Mouse (Mus musculus): ENCODE results near the gene Trim63. TPM values are rescaled to one million over a fixed set of nuclear protein-coding genes. Genes with fewer than 3 reads are reported as not detected.
"Not testable (repeated sequence)": the region's sequence is repeated elsewhere in the genome, so short reads cannot be mapped to it uniquely, and the experiment has no call there.

Gene Trim63
- polyA plus RNA-seq, 1 experiment from 2014 or later, result 0.11 TPM

DNA sequence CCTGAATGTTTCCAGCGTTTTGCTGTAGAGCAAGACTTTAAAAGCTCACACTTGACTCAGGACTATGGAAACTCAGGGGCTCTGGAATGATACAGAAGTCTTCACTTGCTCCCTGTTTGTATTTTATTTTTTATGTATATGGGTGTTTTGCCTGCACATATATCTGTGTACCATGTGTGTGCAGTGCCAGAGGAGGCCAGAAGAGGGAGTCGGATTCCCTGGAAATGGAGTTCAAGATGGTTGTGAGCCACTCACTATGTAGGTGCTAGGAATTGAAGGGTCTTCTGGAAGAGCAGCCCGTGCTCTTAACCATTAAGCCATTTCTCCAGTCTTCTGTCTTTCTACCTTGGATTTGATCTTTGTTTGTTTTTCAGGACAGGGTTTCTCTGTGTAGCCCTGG is 6.6 kb downstream of the Trim63 start:
- no peak overlapping the region for H3K4me2 ChIP-seq (ENCODE audit: low read length)
- H3K4me1 ChIP-seq (ENCODE audit: control insufficient read depth, insufficient read depth, low read length), result no peaks in the 10 kb centered on the region
- H3K9me3 ChIP-seq (ENCODE audit: control insufficient read depth, low read length), result no peaks in the 10 kb centered on the region
- no peak overlapping the region for H3K27ac ChIP-seq (replicated peaks; ENCODE audit: low read depth, low read length)
- H3K4me3 ChIP-seq (replicated peaks; ENCODE audit: low read depth, low read length), result no peak overlapping the region
- H3K36me3 ChIP-seq (ENCODE audit: control insufficient read depth, insufficient read depth, low read length), result no peaks in the 10 kb centered on the region
- H3K9ac ChIP-seq (replicated peaks; ENCODE audit: low read length), result no peak overlapping the region
- H3K27me3 ChIP-seq (ENCODE audit: control insufficient read depth, insufficient read depth, low read length), result no peaks in the 10 kb centered on the region
- DNase-seq, result no peak
- WGBS, result 68% methylated on average over 3 of the region's 3 CpGs
- no peak for ATAC-seq (ENCODE audit: low FRiP score, low TSS enrichment)

DNA sequence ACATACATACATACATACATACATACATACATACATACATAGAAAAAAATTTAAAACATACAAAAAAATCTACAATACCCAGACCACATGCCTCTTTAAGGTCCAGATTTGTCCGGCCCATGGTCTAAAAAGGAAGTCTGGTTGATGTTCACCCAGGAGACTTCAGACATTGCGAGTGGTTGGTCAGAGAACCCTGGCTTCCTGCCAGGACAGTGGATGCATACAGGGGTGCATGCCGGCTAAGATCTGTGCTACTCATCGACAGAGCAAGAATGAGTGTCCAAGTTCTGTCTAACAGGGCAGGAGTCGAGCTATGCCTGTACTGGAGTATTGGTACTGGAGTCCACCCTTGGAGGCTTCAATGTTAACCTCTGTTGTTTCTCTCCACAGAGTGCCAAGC is 9.7 kb downstream of the Trim63 start:
- H3K27me3 ChIP-seq (ENCODE audit: control insufficient read depth, insufficient read depth, low read length), result no peaks in the 10 kb centered on the region
- ATAC-seq (ENCODE audit: low FRiP score, low TSS enrichment) (no peak), DNase-seq (no peak)
- H3K4me1 ChIP-seq (ENCODE audit: control insufficient read depth, insufficient read depth, low read length), result no peaks in the 10 kb centered on the region
- no peaks in the 10 kb centered on the region for H3K9me3 ChIP-seq (ENCODE audit: control insufficient read depth, low read length)
- no peak overlapping the region for H3K4me3 ChIP-seq (replicated peaks; ENCODE audit: low read depth, low read length)
- no peak overlapping the region for H3K4me2 ChIP-seq (ENCODE audit: low read length)
- no peak overlapping the region for H3K27ac ChIP-seq (replicated peaks; ENCODE audit: low read depth, low read length)
- 87% methylated on average over 5 of the region's 5 CpGs for WGBS
- no peak overlapping the region for H3K9ac ChIP-seq (replicated peaks; ENCODE audit: low read length)
- no peaks in the 10 kb centered on the region for H3K36me3 ChIP-seq (ENCODE audit: control insufficient read depth, insufficient read depth, low read length)

DNA sequence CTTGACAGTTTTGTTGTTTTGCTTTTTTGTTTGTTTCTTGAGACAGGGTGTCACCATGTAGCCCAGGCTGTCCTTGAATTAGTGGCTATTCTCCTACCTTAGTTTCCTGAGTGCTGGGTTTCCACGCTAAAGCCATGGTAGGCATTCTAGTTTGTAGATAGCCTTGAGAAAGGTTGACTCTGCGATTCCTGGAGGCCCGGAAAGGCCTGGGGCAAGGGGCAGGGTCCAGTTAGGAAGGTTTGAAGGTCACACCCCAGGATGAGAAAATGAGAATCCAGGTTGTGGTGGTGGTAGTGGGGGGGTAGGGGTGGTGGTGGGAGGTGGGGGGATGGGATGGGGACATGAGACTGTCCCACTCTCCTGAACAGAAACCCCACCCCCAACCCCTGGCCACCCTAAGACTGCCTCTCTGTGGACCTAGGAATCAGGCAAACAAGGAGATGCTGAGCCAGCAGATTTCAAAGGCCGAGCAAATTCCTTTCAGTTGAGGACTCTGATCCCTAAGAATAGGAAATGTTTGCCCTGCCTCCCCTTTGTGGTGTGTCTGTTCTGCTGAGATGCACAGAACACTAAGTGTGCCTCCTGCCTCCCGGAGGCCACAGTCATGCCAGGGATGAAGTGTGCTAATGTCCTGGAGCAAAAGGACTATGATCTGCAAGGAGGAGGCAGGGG is 12.1 kb downstream of the Trim63 start:
- no peaks in the 10 kb centered on the region for H3K36me3 ChIP-seq (ENCODE audit: control insufficient read depth, insufficient read depth, low read length)
- DNase-seq (no peak), ATAC-seq (ENCODE audit: low FRiP score, low TSS enrichment) (no peak)
- no peak overlapping the region for H3K4me3 ChIP-seq (replicated peaks; ENCODE audit: low read depth, low read length)
- H3K9ac ChIP-seq (replicated peaks; ENCODE audit: low read length), result no peak overlapping the region
- H3K4me2 ChIP-seq (ENCODE audit: low read length), result no peak overlapping the region
- H3K27ac ChIP-seq (replicated peaks; ENCODE audit: low read depth, low read length), result no peak overlapping the region
- WGBS, result 57% methylated on average over 5 of the region's 5 CpGs
- no peaks in the 10 kb centered on the region for H3K9me3 ChIP-seq (ENCODE audit: control insufficient read depth, low read length)
- H3K4me1 ChIP-seq (ENCODE audit: control insufficient read depth, insufficient read depth, low read length), result no peaks in the 10 kb centered on the region
- H3K27me3 ChIP-seq (ENCODE audit: control insufficient read depth, insufficient read depth, low read length), result no peaks in the 10 kb centered on the region

DNA sequence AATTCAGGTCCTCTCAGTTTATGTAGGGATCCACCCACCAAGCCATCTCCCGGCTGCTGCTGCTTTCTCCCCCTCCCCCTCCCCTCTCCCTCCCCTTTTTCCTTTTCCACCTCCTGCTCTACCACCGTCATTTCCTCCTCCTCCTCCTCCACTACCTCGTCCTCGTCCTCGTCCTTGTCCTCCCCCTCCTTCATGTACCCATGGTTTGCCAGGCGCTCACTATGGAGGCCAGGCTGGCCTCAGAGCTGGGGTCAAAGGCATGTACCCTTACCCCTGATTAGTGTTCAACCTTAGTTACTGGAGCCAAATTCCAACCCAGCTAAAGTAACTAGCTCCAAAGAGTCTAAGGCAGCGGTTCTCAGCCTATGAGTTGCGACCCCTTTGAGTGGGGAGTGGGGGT is 13.2 kb downstream of the Trim63 start:
- 63% methylated on average over 8 of the region's 8 CpGs for WGBS
- H3K9ac ChIP-seq (replicated peaks; ENCODE audit: low read length), result no peak overlapping the region
- H3K9me3 ChIP-seq (ENCODE audit: control insufficient read depth, low read length), result no peaks in the 10 kb centered on the region

DNA sequence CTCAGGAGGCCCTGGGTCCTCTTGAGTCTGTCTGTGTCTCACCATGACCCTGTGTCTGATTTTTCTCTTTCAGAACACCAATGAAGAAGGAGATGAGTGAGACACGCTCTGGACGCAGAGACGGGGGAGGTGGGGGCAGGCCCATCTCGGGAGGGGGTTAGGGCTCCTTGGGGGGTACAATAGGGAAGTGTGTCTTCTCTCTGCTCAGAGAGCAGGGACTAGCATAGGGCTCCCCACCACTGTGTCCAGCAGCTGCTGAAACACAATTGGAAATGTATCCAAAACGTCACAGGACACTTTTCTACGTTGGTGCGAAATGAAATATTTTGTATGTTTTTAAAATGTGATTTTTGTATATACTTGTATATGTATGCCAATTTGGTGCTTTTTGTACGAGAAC is 13.9 kb downstream of the Trim63 start:
- Histone ChIP-seq H3K9me3 (ENCODE audit: control insufficient read depth, low read length) (no peaks in the 10 kb centered on the region), H3K4me3 (replicated peaks; ENCODE audit: low read depth, low read length) (no peak overlapping the region), H3K27me3 (ENCODE audit: control insufficient read depth, insufficient read depth, low read length) (no peaks in the 10 kb centered on the region), H3K36me3 (ENCODE audit: control insufficient read depth, insufficient read depth, low read length) (no peaks in the 10 kb centered on the region), H3K9ac (replicated peaks; ENCODE audit: low read length) (no peak overlapping the region), H3K4me1 (ENCODE audit: control insufficient read depth, insufficient read depth, low read length) (no peaks in the 10 kb centered on the region), H3K27ac (replicated peaks; ENCODE audit: low read depth, low read length) (no peak overlapping the region), H3K4me2 (ENCODE audit: low read length) (no peak overlapping the region)
- ATAC-seq (ENCODE audit: low FRiP score, low TSS enrichment) (no peak), DNase-seq (no peak)
- 85% methylated on average over 8 of the region's 8 CpGs for WGBS

More for the DNA sequence above, 13.2 kb downstream of the Trim63 start:
- Histone ChIP-seq H3K4me2 (ENCODE audit: low read length) (no peak overlapping the region), H3K36me3 (ENCODE audit: control insufficient read depth, insufficient read depth, low read length) (no peaks in the 10 kb centered on the region), H3K4me3 (replicated peaks; ENCODE audit: low read depth, low read length) (no peak overlapping the region), H3K27ac (replicated peaks; ENCODE audit: low read depth, low read length) (no peak overlapping the region), H3K4me1 (ENCODE audit: control insufficient read depth, insufficient read depth, low read length) (no peaks in the 10 kb centered on the region), H3K27me3 (ENCODE audit: control insufficient read depth, insufficient read depth, low read length) (no peaks in the 10 kb centered on the region)
- no peak for ATAC-seq (ENCODE audit: low FRiP score, low TSS enrichment)
- DNase-seq, result no peak

DNA sequence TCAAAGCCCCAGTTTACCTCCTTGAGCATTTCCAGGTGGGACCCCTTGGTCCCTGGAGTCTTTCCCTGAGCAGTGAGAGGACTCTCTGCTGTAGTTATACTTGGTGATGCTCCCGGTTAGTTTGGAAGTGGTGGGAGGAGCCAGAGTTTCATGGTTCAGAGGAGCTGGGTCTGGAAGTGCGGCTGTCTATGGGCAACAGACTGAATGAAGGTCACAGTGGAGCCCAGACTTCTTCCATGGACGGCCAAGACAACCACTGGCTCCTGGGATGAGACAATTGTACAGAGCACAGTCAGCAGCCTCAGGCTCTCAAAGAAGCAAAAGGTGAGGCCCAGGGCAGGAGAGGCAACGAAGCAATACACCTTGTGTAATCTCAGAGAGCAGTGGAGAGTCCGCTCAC is 15.4 kb downstream of the Trim63 start:
- 58% methylated on average over 5 of the region's 5 CpGs for WGBS
- DNase-seq (no peak), ATAC-seq (ENCODE audit: low FRiP score, low TSS enrichment) (no peak)
- no peak overlapping the region for H3K4me2 ChIP-seq (ENCODE audit: low read length)
- H3K9me3 ChIP-seq (ENCODE audit: control insufficient read depth, low read length), result no peaks in the 10 kb centered on the region
- no peak overlapping the region for H3K4me3 ChIP-seq (replicated peaks; ENCODE audit: low read depth, low read length)
- H3K4me1 ChIP-seq (ENCODE audit: control insufficient read depth, insufficient read depth, low read length), result no peaks in the 10 kb centered on the region
- no peak overlapping the region for H3K27ac ChIP-seq (replicated peaks; ENCODE audit: low read depth, low read length)
- H3K27me3 ChIP-seq (ENCODE audit: control insufficient read depth, insufficient read depth, low read length), result no peaks in the 10 kb centered on the region
- no peak overlapping the region for H3K9ac ChIP-seq (replicated peaks; ENCODE audit: low read length)
- no peaks in the 10 kb centered on the region for H3K36me3 ChIP-seq (ENCODE audit: control insufficient read depth, insufficient read depth, low read length)

DNA sequence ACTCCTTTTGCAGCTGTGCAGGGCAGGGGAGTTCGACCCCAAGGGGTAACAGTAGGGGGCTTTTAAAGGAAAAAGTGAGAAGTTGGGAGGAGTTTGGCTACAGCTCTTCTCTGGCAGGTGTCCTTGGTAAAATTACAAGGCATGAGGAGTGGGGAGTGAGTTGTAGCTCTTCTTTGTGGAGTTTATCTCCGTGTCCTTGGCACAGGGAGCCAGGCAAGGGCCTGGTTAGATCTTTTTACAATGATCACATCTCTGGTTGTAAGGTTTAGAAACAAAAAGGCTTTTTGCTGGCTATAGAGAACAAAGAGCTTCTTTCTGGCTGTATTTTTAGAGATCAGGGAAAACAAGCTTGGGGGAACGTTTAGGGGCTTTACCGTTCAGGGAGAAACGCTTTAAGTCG is 26.3 kb downstream of the Trim63 start:
- H3K4me1 ChIP-seq (ENCODE audit: control insufficient read depth, insufficient read depth, low read length); H3K9ac ChIP-seq (replicated peaks; ENCODE audit: low read length); H3K9me3 ChIP-seq (ENCODE audit: control insufficient read depth, low read length); DNase-seq; H3K36me3 ChIP-seq (ENCODE audit: control insufficient read depth, insufficient read depth, low read length); H3K4me3 ChIP-seq (replicated peaks; ENCODE audit: low read depth, low read length); H3K4me2 ChIP-seq (ENCODE audit: low read length); ATAC-seq (ENCODE audit: low FRiP score, low TSS enrichment); H3K27ac ChIP-seq (replicated peaks; ENCODE audit: low read depth, low read length): not testable (repeated sequence)
- WGBS, result 69% methylated on average over 6 of the region's 6 CpGs
- H3K27me3 ChIP-seq (ENCODE audit: control insufficient read depth, insufficient read depth, low read length), result peaks cover 31% of the 10 kb centered on the region

DNA sequence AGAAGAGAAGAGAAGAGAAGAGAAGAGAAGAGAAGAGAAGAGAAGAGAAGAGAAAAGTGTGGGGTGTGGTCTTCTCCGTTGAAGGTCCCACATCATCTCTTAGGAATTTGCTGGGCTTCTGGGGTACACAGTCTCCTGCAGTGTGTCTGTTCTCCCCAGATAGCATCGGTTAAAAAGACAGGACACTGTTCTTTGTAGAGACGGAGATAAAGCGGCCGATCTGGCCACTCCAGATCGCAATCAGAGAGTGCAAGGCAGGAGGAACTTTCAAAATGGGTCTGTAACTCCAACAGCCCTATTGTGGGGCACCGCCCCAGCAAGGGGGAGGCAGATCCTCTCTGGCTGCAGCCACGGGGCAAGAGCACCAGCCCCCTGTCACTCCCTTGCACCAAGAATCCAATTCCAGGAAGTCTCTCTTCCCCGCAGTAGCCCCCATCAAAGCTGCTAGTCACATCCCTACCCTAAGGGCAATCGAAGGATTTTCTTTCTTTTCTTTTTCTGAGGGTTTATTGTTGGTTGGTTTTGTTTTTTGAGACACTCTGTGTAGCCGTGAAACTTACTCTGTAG is 27.4 kb downstream of the Trim63 start:
- H3K4me3 ChIP-seq (replicated peaks; ENCODE audit: low read depth, low read length), result no peak overlapping the region
- 46% methylated on average over 11 of the region's 11 CpGs for WGBS
- no peak overlapping the region for H3K9ac ChIP-seq (replicated peaks; ENCODE audit: low read length)
- ATAC-seq (ENCODE audit: low FRiP score, low TSS enrichment), result no peak
- H3K9me3 ChIP-seq (ENCODE audit: control insufficient read depth, low read length), result no peaks in the 10 kb centered on the region
- no peaks in the 10 kb centered on the region; the same call in 1 of the 2 replicates for H3K4me1 ChIP-seq (ENCODE audit: control insufficient read depth, insufficient read depth, low read length)
- H3K27me3 ChIP-seq (ENCODE audit: control insufficient read depth, insufficient read depth, low read length), result peaks cover 31% of the 10 kb centered on the region
- no peak overlapping the region for H3K27ac ChIP-seq (replicated peaks; ENCODE audit: low read depth, low read length)
- H3K4me2 ChIP-seq (ENCODE audit: low read length), result no peak overlapping the region
- no peak for DNase-seq
- H3K36me3 ChIP-seq (ENCODE audit: control insufficient read depth, insufficient read depth, low read length), result no peaks in the 10 kb centered on the region

All from midbrain, embryonic 14.5 days (tissue).